Mouse (Mus musculus): ENCODE measurements around the gene Ift20. TPM values are rescaled to one million over a fixed set of nuclear protein-coding genes. Genes with fewer than 3 reads are reported as not detected.
"Not testable (repeated sequence)": the region's sequence is repeated elsewhere in the genome, so short reads cannot be mapped to it uniquely, and the experiment has no call there.

The Ift20 gene
- polyA plus RNA-seq, 1 experiment from 2014 or later: 75.9 TPM

GRCm38 (mm10) chr11:78555623-78556022, 19.5 kb downstream of the Ift20 start:
- WGBS: 86% methylated on average over 3 of the region's 3 CpGs
- no peak for DNase-seq (ENCODE audit: extremely low spot score, low spot score)
- Histone ChIP-seq H3K36me3 (replicated peaks) (no peaks in the 10 kb centered on the region), H3K4me3 (no peak overlapping the region), H3K9me3 (peaks cover 5% of the 10 kb centered on the region; the same call in 1 of the 2 replicates), H3K27me3 (ENCODE audit: poor library complexity, severe bottlenecking) (no peaks in the 10 kb centered on the region), H3K27ac (no peak overlapping the region), H3K4me1 (peaks cover 22% of the 10 kb centered on the region)

DNA sequence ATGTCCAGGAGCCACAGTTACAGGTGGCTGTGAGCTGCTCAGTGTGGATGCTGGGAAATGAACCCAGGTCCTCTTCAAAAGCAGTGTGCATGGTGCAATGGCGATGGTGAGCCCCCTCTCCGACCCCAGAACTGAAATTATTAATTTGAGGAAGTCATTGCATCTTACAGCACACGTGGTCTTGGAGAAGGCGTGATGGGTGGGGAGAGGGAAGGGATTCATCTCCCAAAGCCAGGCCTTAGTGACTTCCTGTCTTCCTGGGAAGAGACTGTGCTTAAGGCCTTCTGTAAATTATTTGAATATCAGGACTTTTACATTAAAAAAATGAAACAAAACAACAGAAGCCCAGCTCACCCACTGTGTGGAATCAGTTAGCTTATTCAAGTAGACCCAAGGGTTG, 19.9 kb downstream of the Ift20 start:
- DNase-seq (ENCODE audit: extremely low spot score, low spot score): no peak
- Histone ChIP-seq H3K27ac (no peak overlapping the region), H3K36me3 (replicated peaks) (no peaks in the 10 kb centered on the region), H3K27me3 (ENCODE audit: poor library complexity, severe bottlenecking) (no peaks in the 10 kb centered on the region), H3K9me3 (peaks cover 5% of the 10 kb centered on the region; the same call in 1 of the 2 replicates), H3K4me1 (peaks cover 18% of the 10 kb centered on the region), H3K4me3 (no peak overlapping the region)
- WGBS: 80% methylated on average over 4 of the region's 4 CpGs

DNA sequence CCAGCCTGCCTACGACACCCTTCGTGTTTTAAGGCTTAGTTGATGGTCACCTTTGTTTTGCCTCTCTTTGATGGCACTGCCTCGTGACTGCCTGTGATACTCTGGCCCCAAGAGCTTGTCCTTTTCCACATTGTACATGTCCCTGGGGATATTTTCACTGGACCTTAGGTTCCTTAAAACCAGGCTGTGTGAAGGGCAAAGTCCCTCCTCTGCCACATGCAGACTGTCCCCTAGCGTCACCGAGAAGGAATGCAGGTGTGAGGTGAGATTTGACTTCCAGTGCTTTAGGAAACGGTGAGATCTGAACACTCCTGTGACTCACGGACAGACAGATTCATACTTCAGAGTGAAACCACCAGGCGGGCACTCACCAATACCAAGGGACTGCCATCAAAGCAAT, 21.1 kb downstream of the Ift20 start:
- no peaks in the 10 kb centered on the region for H3K27me3 ChIP-seq (ENCODE audit: poor library complexity, severe bottlenecking)
- DNase-seq (ENCODE audit: extremely low spot score, low spot score): no peak
- WGBS: 59% methylated on average over 8 of the region's 8 CpGs
- H3K4me3 ChIP-seq: no peak overlapping the region
- H3K4me1 ChIP-seq: peaks cover 15% of the 10 kb centered on the region
- peak overlapping the region; percentile 54 for H3K27ac ChIP-seq
- no peaks in the 10 kb centered on the region for H3K36me3 ChIP-seq (replicated peaks)
- peaks cover 5% of the 10 kb centered on the region; the same call in 1 of the 2 replicates for H3K9me3 ChIP-seq

- H3K4me1 ChIP-seq: peaks cover 15% of the 10 kb centered on the region
- H3K27ac ChIP-seq: no peak overlapping the region
- H3K4me3 ChIP-seq: no peak overlapping the region
- no peaks in the 10 kb centered on the region for H3K9me3 ChIP-seq
- WGBS: 31% methylated on average over 4 of the region's 4 CpGs
- peak; percentile 38 for DNase-seq (ENCODE audit: extremely low spot score, low spot score)
- H3K27me3 ChIP-seq (ENCODE audit: poor library complexity, severe bottlenecking): no peaks in the 10 kb centered on the region
- peaks cover 2% of the 10 kb centered on the region for H3K36me3 ChIP-seq (replicated peaks)
Measured at GRCm38 (mm10) chr11:78560447-78560846, 24.3 kb downstream of the Ift20 start.

DNA sequence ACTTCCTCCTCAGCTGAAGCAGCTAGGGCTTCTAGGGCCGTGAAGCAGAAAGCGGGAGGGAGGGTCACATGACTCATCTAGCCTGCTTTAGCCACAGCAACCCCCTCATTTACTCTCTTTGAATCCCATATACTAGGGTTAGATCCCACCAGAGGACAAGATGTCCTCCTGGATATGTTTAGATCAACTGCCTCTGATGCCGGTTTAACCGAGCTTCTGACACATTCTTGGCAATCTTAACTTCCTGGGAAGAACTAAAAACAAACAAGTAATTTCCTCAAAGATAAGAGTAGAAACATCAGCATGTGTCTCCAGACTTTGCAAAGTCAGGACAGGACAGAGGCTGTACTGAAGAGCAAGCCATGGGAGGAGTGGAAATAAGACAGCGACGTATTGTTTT, 30.6 kb downstream of the Ift20 start:
- Histone ChIP-seq H3K4me3 (no peak overlapping the region), H3K27me3 (ENCODE audit: poor library complexity, severe bottlenecking) (no peaks in the 10 kb centered on the region), H3K36me3 (replicated peaks) (peaks cover 51% of the 10 kb centered on the region), H3K27ac (no peak overlapping the region), H3K4me1 (no peaks in the 10 kb centered on the region), H3K9me3 (no peaks in the 10 kb centered on the region)
- 84% methylated on average over 6 of the region's 6 CpGs for WGBS
- no peak for DNase-seq (ENCODE audit: extremely low spot score, low spot score)

GRCm38 (mm10) chr11:78567614-78568013, 31.5 kb downstream of the Ift20 start:
- H3K27ac ChIP-seq: no peak overlapping the region
- 98% methylated on average over 6 of the region's 6 CpGs for WGBS
- H3K36me3 ChIP-seq (replicated peaks): peaks cover 59% of the 10 kb centered on the region

GRCm38 (mm10) chr11:78568827-78569226, 32.7 kb downstream of the Ift20 start:
- Histone ChIP-seq H3K27ac (0 out of 2 replicates have a peak overlapping the region, but pooled peaks have one; percentile 35), H3K27me3 (ENCODE audit: poor library complexity, severe bottlenecking) (no peaks in the 10 kb centered on the region), H3K4me1 (no peaks in the 10 kb centered on the region), H3K36me3 (replicated peaks) (peaks cover 70% of the 10 kb centered on the region), H3K9me3 (no peaks in the 10 kb centered on the region), H3K4me3 (no peak overlapping the region)
- DNase-seq (ENCODE audit: extremely low spot score, low spot score): no peak
- 91% methylated on average over 10 of the region's 10 CpGs for WGBS

More at GRCm38 (mm10) chr11:78567614-78568013, 31.5 kb downstream of the Ift20 start:
- no peak for DNase-seq (ENCODE audit: extremely low spot score, low spot score)
- Histone ChIP-seq H3K4me1 (no peaks in the 10 kb centered on the region), H3K4me3 (no peak overlapping the region), H3K27me3 (ENCODE audit: poor library complexity, severe bottlenecking) (no peaks in the 10 kb centered on the region), H3K9me3 (no peaks in the 10 kb centered on the region)

DNA sequence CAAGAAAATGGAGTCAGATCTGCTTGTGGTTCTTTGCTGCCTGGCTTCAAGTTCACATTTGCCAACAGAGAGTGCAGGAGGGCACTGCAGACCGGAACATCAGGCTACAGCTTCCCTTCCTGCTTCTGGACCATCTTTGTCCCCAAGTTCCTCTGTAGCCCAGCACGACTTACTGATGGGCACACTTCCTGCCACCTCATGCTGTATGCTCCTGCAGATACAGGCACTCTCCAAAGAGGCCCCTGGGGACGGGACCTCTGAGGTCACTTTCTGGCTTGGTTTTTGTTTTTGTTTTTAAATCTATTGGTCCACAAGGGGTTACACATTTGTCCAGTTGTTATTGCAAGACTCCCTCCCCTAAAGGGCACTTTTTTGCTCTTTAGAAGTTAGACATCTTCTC, 33.6 kb downstream of the Ift20 start:
- Histone ChIP-seq H3K4me1 (no peaks in the 10 kb centered on the region), H3K27me3 (ENCODE audit: poor library complexity, severe bottlenecking) (no peaks in the 10 kb centered on the region), H3K4me3 (no peak overlapping the region), H3K27ac (no peak overlapping the region), H3K36me3 (replicated peaks) (peaks cover 77% of the 10 kb centered on the region), H3K9me3 (no peaks in the 10 kb centered on the region)
- no peak for DNase-seq (ENCODE audit: extremely low spot score, low spot score)
- WGBS: 70% methylated on average over 3 of the region's 3 CpGs

- whole genome bisulfite sequencing: 95% methylated on average over 8 of the region's 8 CpGs
- H3K4me1 ChIP-seq: no peaks in the 10 kb centered on the region
- no peaks in the 10 kb centered on the region for H3K27me3 ChIP-seq (ENCODE audit: poor library complexity, severe bottlenecking)
- no peak overlapping the region for H3K4me3 ChIP-seq
- no peak overlapping the region for H3K27ac ChIP-seq
- peaks cover 81% of the 10 kb centered on the region for H3K36me3 ChIP-seq (replicated peaks)
- DNase-seq (ENCODE audit: extremely low spot score, low spot score): no peak
- H3K9me3 ChIP-seq: no peaks in the 10 kb centered on the region
Measured at GRCm38 (mm10) chr11:78571441-78571840, 35.3 kb downstream of the Ift20 start.

DNA sequence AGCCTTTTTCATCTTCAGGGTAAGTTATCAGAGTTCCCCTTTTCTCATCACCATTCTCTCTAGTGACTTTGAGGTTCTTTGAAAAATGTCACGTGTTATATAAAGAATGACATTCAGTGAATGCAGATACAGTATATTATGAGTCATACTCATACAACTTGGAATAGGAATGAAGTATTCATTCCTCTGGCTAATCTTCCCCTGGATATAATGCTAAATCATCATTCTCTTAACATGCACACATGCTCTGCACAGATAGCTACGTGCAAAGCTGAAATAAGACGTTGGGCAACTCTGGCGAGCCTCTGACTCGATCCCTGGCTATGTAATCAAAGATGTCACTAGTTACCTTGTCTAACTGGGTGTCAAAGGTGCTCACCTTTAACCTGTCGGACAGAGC, 35.7 kb downstream of the Ift20 start:
- WGBS: 91% methylated on average over 6 of the region's 6 CpGs
- H3K9me3 ChIP-seq: no peaks in the 10 kb centered on the region
- no peak overlapping the region for H3K4me3 ChIP-seq
- no peaks in the 10 kb centered on the region for H3K27me3 ChIP-seq (ENCODE audit: poor library complexity, severe bottlenecking)
- DNase-seq (ENCODE audit: extremely low spot score, low spot score): no peak
- no peaks in the 10 kb centered on the region for H3K4me1 ChIP-seq
- H3K36me3 ChIP-seq (replicated peaks): peaks cover 81% of the 10 kb centered on the region
- no peak overlapping the region for H3K27ac ChIP-seq

DNA sequence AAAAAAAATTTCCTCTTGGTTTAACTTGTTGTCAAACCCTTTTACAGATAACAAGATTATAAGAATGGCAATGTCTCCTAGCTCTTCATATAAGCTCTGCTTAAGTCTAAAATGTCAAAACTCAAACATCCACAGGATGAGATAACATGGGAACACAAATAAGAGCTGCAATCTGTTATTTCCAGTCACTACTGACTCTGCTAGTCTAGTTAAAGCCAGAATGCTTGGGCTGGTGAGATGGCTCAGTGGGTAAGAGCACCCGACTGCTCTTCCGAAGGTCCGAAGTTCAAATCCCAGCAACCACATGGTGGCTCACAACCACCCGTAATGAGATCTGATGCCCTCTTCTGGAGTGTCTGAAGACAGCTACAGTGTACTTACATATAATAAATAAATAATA, 37.9 kb downstream of the Ift20 start:
- DNase-seq (ENCODE audit: extremely low spot score, low spot score); H3K4me1 ChIP-seq; H3K9me3 ChIP-seq; H3K27me3 ChIP-seq (ENCODE audit: poor library complexity, severe bottlenecking); H3K4me3 ChIP-seq; H3K27ac ChIP-seq: not testable (repeated sequence)
- 93% methylated on average over 4 of the region's 4 CpGs for WGBS
- H3K36me3 ChIP-seq (replicated peaks): peaks cover 95% of the 10 kb centered on the region

DNA sequence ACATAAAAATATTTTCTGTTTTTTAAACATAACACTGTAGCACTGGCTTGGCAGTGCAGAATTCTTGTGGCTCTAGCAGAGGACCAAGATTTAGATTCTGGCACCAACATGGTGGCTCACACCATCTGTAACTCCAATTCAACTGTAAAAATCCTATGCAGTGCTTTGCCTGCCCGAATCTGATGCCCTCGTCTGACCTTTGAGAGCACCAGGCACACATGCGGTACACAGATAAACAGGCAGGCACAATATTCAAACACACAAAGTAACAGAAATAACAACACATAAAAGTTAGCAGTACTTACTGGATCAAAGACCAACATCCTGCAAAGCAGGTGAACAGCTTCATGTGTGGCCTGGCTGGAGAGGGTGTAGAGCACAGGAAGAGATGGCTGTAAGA, 38.4 kb downstream of the Ift20 start:
- 91% methylated on average over 3 of the region's 3 CpGs for WGBS
- no peaks in the 10 kb centered on the region for H3K9me3 ChIP-seq
- no peak overlapping the region for H3K27ac ChIP-seq
- no peak for DNase-seq (ENCODE audit: extremely low spot score, low spot score)
- H3K36me3 ChIP-seq (replicated peaks): peaks cover 95% of the 10 kb centered on the region
- no peaks in the 10 kb centered on the region for H3K4me1 ChIP-seq
- no peaks in the 10 kb centered on the region for H3K27me3 ChIP-seq (ENCODE audit: poor library complexity, severe bottlenecking)
- H3K4me3 ChIP-seq: no peak overlapping the region

DNA sequence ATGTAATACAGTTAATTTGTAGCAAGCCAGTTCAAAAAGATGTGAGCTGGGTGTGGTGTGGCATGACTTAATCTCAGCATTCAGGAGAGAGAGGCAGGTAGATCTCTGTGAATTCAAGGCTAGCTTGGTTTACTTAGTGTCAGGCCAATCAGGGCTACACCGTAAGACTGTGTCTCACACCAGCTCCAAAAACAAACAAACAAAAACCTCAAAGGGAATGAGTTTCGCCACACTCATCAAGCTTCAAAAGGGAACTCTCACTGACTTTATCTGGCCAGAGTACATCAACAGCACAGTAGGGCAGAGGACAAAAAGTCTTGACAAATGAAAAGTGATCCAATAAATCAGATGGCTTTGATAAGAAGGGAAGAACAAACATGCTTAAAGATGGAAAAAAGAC, 38.8 kb downstream of the Ift20 start:
- DNase-seq (ENCODE audit: extremely low spot score, low spot score): no peak
- H3K9me3 ChIP-seq: no peaks in the 10 kb centered on the region
- H3K36me3 ChIP-seq (replicated peaks): peaks cover 95% of the 10 kb centered on the region
- no peaks in the 10 kb centered on the region for H3K4me1 ChIP-seq
- H3K27ac ChIP-seq: no peak overlapping the region
- H3K27me3 ChIP-seq (ENCODE audit: poor library complexity, severe bottlenecking): no peaks in the 10 kb centered on the region
- 87% methylated on average over 2 of the region's 2 CpGs for WGBS
- H3K4me3 ChIP-seq: no peak overlapping the region

- H3K36me3 ChIP-seq (replicated peaks): peaks cover 82% of the 10 kb centered on the region
- H3K4me3 ChIP-seq: no peak overlapping the region
- H3K4me1 ChIP-seq: no peaks in the 10 kb centered on the region
- WGBS: 95% methylated on average over 6 of the region's 6 CpGs
- no peak for DNase-seq (ENCODE audit: extremely low spot score, low spot score)
- H3K9me3 ChIP-seq: no peaks in the 10 kb centered on the region
- H3K27me3 ChIP-seq (ENCODE audit: poor library complexity, severe bottlenecking): no peaks in the 10 kb centered on the region
- H3K27ac ChIP-seq: no peak overlapping the region
Measured at GRCm38 (mm10) chr11:78582848-78583247, 46.7 kb downstream of the Ift20 start.
